Mouse (Mus musculus): ENCODE measurements at regions not wholly inside any gene's neighbourhood (a gene's known extent, or its start where the extent isn't known, plus 50 kb on each side); places are given as distances from the start of the nearest gene placed in this dataset.

- Histone ChIP-seq H3K9me3 (no peaks in the 10 kb centered on the region), H3K4me1 (no peaks in the 10 kb centered on the region), H3K4me3 (no peak overlapping the region), H3K27ac (no peak overlapping the region), H3K4me2 (no peak overlapping the region), H3K9ac (no peak overlapping the region), H3K36me3 (replicated peaks) (no peaks in the 10 kb centered on the region), H3K27me3 (replicated peaks) (no peaks in the 10 kb centered on the region)
- no peak for ATAC-seq (replicated peaks)
- WGBS = 87% methylated on average over 9 of the region's 9 CpGs
Observed at GRCm38 (mm10) chr15:86645244-86645643, 431.0 kb downstream of the Tbc1d22a start.

- H3K27ac ChIP-seq = no peak overlapping the region
- no peaks in the 10 kb centered on the region for H3K4me1 ChIP-seq
- H3K4me2 ChIP-seq = no peak overlapping the region
- H3K4me3 ChIP-seq = no peak overlapping the region
- no peaks in the 10 kb centered on the region for H3K27me3 ChIP-seq (replicated peaks)
- WGBS = 86% methylated on average over 3 of the region's 3 CpGs
- H3K9ac ChIP-seq = no peak overlapping the region
- no peak for ATAC-seq (replicated peaks)
- no peaks in the 10 kb centered on the region for H3K9me3 ChIP-seq
- H3K36me3 ChIP-seq (replicated peaks) = no peaks in the 10 kb centered on the region
Observed at GRCm38 (mm10) chr15:86648131-86648530, 433.9 kb downstream of the Tbc1d22a start.

GRCm38 (mm10) chr15:86673096-86673520, 458.8 kb downstream of the Tbc1d22a start:
- Histone ChIP-seq H3K27me3 (replicated peaks) (no peaks in the 10 kb centered on the region), H3K4me3 (no peak overlapping the region), H3K4me1 (peaks cover 11% of the 10 kb centered on the region; the same call in 1 of the 2 replicates), H3K4me2 (no peak overlapping the region), H3K9ac (no peak overlapping the region), H3K27ac (no peak overlapping the region), H3K36me3 (replicated peaks) (no peaks in the 10 kb centered on the region), H3K9me3 (no peaks in the 10 kb centered on the region)
- ATAC-seq (replicated peaks) = no peak
- WGBS = 17% methylated on average over 9 of the region's 9 CpGs

- no peak for ATAC-seq (replicated peaks)
- WGBS = 87% methylated on average over 7 of the region's 7 CpGs
- H3K4me3 ChIP-seq = no peak overlapping the region
Observed at GRCm38 (mm10) chr15:86677016-86677415, 462.8 kb downstream of the Tbc1d22a start.

GRCm38 (mm10) chr15:86683081-86683480, 468.8 kb downstream of the Tbc1d22a start:
- Histone ChIP-seq H3K27ac (0 out of 2 replicates have a peak overlapping the region, but pooled peaks have one; percentile 24), H3K4me1 (0 out of 2 replicates have a peak, but pooled peaks cover 11% of the 10 kb centered on the region), H3K4me2 (no peak overlapping the region), H3K36me3 (replicated peaks) (no peaks in the 10 kb centered on the region), H3K9me3 (no peaks in the 10 kb centered on the region), H3K4me3 (no peak overlapping the region), H3K9ac (no peak overlapping the region), H3K27me3 (replicated peaks) (no peaks in the 10 kb centered on the region)
- 58% methylated on average over 12 of the region's 12 CpGs for WGBS
- no peak for ATAC-seq (replicated peaks)

More at GRCm38 (mm10) chr15:86677016-86677415, 462.8 kb downstream of the Tbc1d22a start:
- no peaks in the 10 kb centered on the region for H3K9me3 ChIP-seq
- H3K4me1 ChIP-seq = peaks cover 11% of the 10 kb centered on the region; the same call in 1 of the 2 replicates
- H3K36me3 ChIP-seq (replicated peaks) = no peaks in the 10 kb centered on the region
- H3K27me3 ChIP-seq (replicated peaks) = no peaks in the 10 kb centered on the region
- H3K9ac ChIP-seq = no peak overlapping the region
- H3K4me2 ChIP-seq = no peak overlapping the region
- no peak overlapping the region for H3K27ac ChIP-seq

GRCm38 (mm10) chr15:86689694-86690093, 475.4 kb downstream of the Tbc1d22a start:
- no peak overlapping the region for H3K27ac ChIP-seq
- no peaks in the 10 kb centered on the region for H3K4me1 ChIP-seq
- H3K9me3 ChIP-seq = no peaks in the 10 kb centered on the region
- H3K9ac ChIP-seq = no peak overlapping the region
- H3K27me3 ChIP-seq (replicated peaks) = no peaks in the 10 kb centered on the region
- no peak overlapping the region for H3K4me2 ChIP-seq
- no peak overlapping the region for H3K4me3 ChIP-seq
- no peak for ATAC-seq (replicated peaks)
- 47% methylated on average over 8 of the region's 8 CpGs for WGBS
- no peaks in the 10 kb centered on the region for H3K36me3 ChIP-seq (replicated peaks)

GRCm38 (mm10) chr15:86696806-86697205, 482.5 kb downstream of the Tbc1d22a start:
- ATAC-seq (replicated peaks) = no peak
- Histone ChIP-seq H3K4me3 (no peak overlapping the region), H3K9me3 (no peaks in the 10 kb centered on the region), H3K4me2 (no peak overlapping the region), H3K4me1 (no peaks in the 10 kb centered on the region), H3K9ac (no peak overlapping the region), H3K27ac (no peak overlapping the region), H3K36me3 (replicated peaks) (no peaks in the 10 kb centered on the region), H3K27me3 (replicated peaks) (no peaks in the 10 kb centered on the region)
- WGBS = 65% methylated on average over 4 of the region's 4 CpGs

- H3K4me3 ChIP-seq = no peak overlapping the region
- no peak overlapping the region for H3K9ac ChIP-seq
- no peak for ATAC-seq (replicated peaks)
- no peaks in the 10 kb centered on the region for H3K36me3 ChIP-seq (replicated peaks)
- H3K9me3 ChIP-seq = no peaks in the 10 kb centered on the region
- H3K27me3 ChIP-seq (replicated peaks) = no peaks in the 10 kb centered on the region
- H3K27ac ChIP-seq = no peak overlapping the region
- no peak overlapping the region for H3K4me2 ChIP-seq
- H3K4me1 ChIP-seq = no peaks in the 10 kb centered on the region
- WGBS = 88% methylated on average over 2 of the region's 2 CpGs
Observed at GRCm38 (mm10) chr15:86710429-86710828, 496.2 kb downstream of the Tbc1d22a start.

GRCm38 (mm10) chr15:86718376-86718775, 504.1 kb downstream of the Tbc1d22a start:
- 33% methylated on average over 9 of the region's 9 CpGs for WGBS

GRCm38 (mm10) chr15:86719088-86719487, 504.8 kb downstream of the Tbc1d22a start:
- no peaks in the 10 kb centered on the region for H3K27me3 ChIP-seq (replicated peaks)
- no peaks in the 10 kb centered on the region for H3K9me3 ChIP-seq
- no peaks in the 10 kb centered on the region for H3K36me3 ChIP-seq (replicated peaks)
- WGBS = 89% methylated on average over 12 of the region's 12 CpGs
- no peak overlapping the region for H3K27ac ChIP-seq
- H3K4me1 ChIP-seq = peaks cover 11% of the 10 kb centered on the region; the same call in 1 of the 2 replicates
- no peak for ATAC-seq (replicated peaks)
- no peak overlapping the region for H3K9ac ChIP-seq
- no peak overlapping the region for H3K4me3 ChIP-seq
- no peak overlapping the region for H3K4me2 ChIP-seq

More at GRCm38 (mm10) chr15:86718376-86718775, 504.1 kb downstream of the Tbc1d22a start:
- Histone ChIP-seq H3K4me1 (peaks cover 11% of the 10 kb centered on the region; the same call in 1 of the 2 replicates), H3K4me2 (no peak overlapping the region), H3K27me3 (replicated peaks) (no peaks in the 10 kb centered on the region), H3K27ac (no peak overlapping the region), H3K4me3 (no peak overlapping the region), H3K9me3 (no peaks in the 10 kb centered on the region), H3K9ac (no peak overlapping the region), H3K36me3 (replicated peaks) (no peaks in the 10 kb centered on the region)
- no peak for ATAC-seq (replicated peaks)

GRCm38 (mm10) chr15:86721131-86721530, 506.9 kb downstream of the Tbc1d22a start:
- Histone ChIP-seq H3K4me3 (no peak overlapping the region), H3K9me3 (no peaks in the 10 kb centered on the region), H3K27me3 (replicated peaks) (no peaks in the 10 kb centered on the region), H3K9ac (no peak overlapping the region), H3K27ac (no peak overlapping the region), H3K4me1 (peaks cover 11% of the 10 kb centered on the region; the same call in 1 of the 2 replicates), H3K36me3 (replicated peaks) (no peaks in the 10 kb centered on the region), H3K4me2 (no peak overlapping the region)
- ATAC-seq (replicated peaks) = no peak
- WGBS = 85% methylated on average over 5 of the region's 5 CpGs

GRCm38 (mm10) chr15:86737945-86738344, 523.7 kb downstream of the Tbc1d22a start:
- no peaks in the 10 kb centered on the region for H3K36me3 ChIP-seq (replicated peaks)
- H3K9me3 ChIP-seq = no peaks in the 10 kb centered on the region
- ATAC-seq (replicated peaks) = no peak
- no peak overlapping the region for H3K27ac ChIP-seq
- no peaks in the 10 kb centered on the region for H3K27me3 ChIP-seq (replicated peaks)
- H3K4me3 ChIP-seq = no peak overlapping the region
- H3K4me1 ChIP-seq = peaks cover 5% of the 10 kb centered on the region; the same call in 1 of the 2 replicates
- H3K4me2 ChIP-seq = no peak overlapping the region
- no peak overlapping the region for H3K9ac ChIP-seq

- Histone ChIP-seq H3K9me3 (no peaks in the 10 kb centered on the region), H3K4me3 (no peak overlapping the region), H3K36me3 (replicated peaks) (no peaks in the 10 kb centered on the region), H3K27ac (no peak overlapping the region), H3K9ac (no peak overlapping the region), H3K4me1 (peaks cover 5% of the 10 kb centered on the region; the same call in 1 of the 2 replicates), H3K27me3 (replicated peaks) (no peaks in the 10 kb centered on the region), H3K4me2 (no peak overlapping the region)
- 47% methylated on average over 5 of the region's 5 CpGs for WGBS
- ATAC-seq (replicated peaks) = no peak
Observed at GRCm38 (mm10) chr15:86738356-86738755, 524.1 kb downstream of the Tbc1d22a start.

Measured in midbrain, embryonic 15.5 days (tissue).